Mouse (Mus musculus) cerebellum, adult 2 months (tissue): ENCODE results near the gene Hemgn.

Source experiments
- CTCF ChIP-seq: fragments of 200-500 bp; IDR thresholded peaks from 2 replicates; pipeline ENCODE4 v1.5.1; 2011; ENCODE audit warnings: low read depth, mild to moderate bottlenecking, control low read depth, low read length, moderate library complexity, borderline replicate concordance; ENCODE audit not compliant: insufficient read depth
- POLR2A ChIP-seq: fragments of 200-500 bp; IDR thresholded peaks from 2 replicates; pipeline ENCODE4 v1.6.1; 2011; ENCODE audit warnings: low read length, control low read depth, borderline replicate concordance; ENCODE audit not compliant: insufficient read depth

- TF ChIP-seq CTCF: no peak
- no peak for TF ChIP-seq POLR2A
Observed at GRCm38 (mm10) chr4:46410677-46411076, 2.6 kb downstream of the Hemgn start.
